Mouse (Mus musculus) neural tube, embryonic 15.5 days (tissue): ENCODE results near the gene Bpifb4. TPM values are rescaled to one million over a fixed set of nuclear protein-coding genes. Genes with fewer than 3 reads are reported as not detected.

ENCODE experiments used
- ATAC-seq: fragments of 200-750 bp; cut with Nextera tagmentation; 2 replicates; pipeline ENCODE4 v1.8.0; 2017; ENCODE audit warnings: mild to moderate bottlenecking, moderate TSS enrichment, moderate library complexity; ENCODE audit not compliant: low FRiP score
- H3K27ac ChIP-seq: fragments of 300-500 bp; sonication (generic); replicated peaks from 2 replicates; pipeline ENCODE4 v1.5.1; 2015; ENCODE audit warnings: mild to moderate bottlenecking, inconsistent platforms
- H3K27me3 ChIP-seq: fragments of 300-500 bp; sonication (generic); replicated peaks from 2 replicates; pipeline ENCODE4 v1.6.1; 2015; ENCODE audit warnings: inconsistent platforms
- H3K36me3 ChIP-seq: fragments of 300-500 bp; sonication (generic); 2 replicates; pipeline ENCODE4 v1.6.1; 2015; ENCODE audit warnings: inconsistent platforms
- H3K4me1 ChIP-seq: fragments of 300-500 bp; sonication (generic); 2 replicates; pipeline ENCODE4 v1.6.1; 2015; ENCODE audit warnings: inconsistent platforms
- H3K4me2 ChIP-seq: fragments of 300-500 bp; sonication (generic); 2 replicates; pipeline ENCODE4 v1.6.1; 2015; ENCODE audit warnings: inconsistent platforms, mild to moderate bottlenecking, moderate library complexity
- H3K4me3 ChIP-seq: fragments of 300-500 bp; sonication (generic); replicated peaks from 2 replicates; pipeline ENCODE4 v1.5.1; 2015; ENCODE audit warnings: mild to moderate bottlenecking, inconsistent platforms
- H3K9ac ChIP-seq: fragments of 300-500 bp; sonication (generic); replicated peaks from 2 replicates; pipeline ENCODE4 v1.6.1; 2015; ENCODE audit warnings: mild to moderate bottlenecking, inconsistent platforms
- H3K9me3 ChIP-seq: fragments of 300-500 bp; sonication (generic); replicated peaks from 2 replicates; pipeline ENCODE4 v1.6.1; 2016; ENCODE audit warnings: inconsistent platforms
- WGBS: fragments of 180-500 bp; shearing (Covaris S2); methylation state at CpG from one replicate; pipeline ENCODE4 v1.1.7; 2015; ENCODE audit warnings: mixed read lengths; 5-methylcytosine and 5-hydroxymethylcytosine counted together
- polyA plus RNA-seq: library from polyadenylated mRNA; unstranded; fragments of >200 nt; fragmentation: Nextera tagmentation; extraction: Ambion mirVana; gene quantifications from 2 replicates; pipeline ENCODE4 v1.2.1, GENCODE M21; 2015

The Bpifb4 gene
- polyA plus RNA-seq, 1 experiment from 2014 or later, result not detected

DNA sequence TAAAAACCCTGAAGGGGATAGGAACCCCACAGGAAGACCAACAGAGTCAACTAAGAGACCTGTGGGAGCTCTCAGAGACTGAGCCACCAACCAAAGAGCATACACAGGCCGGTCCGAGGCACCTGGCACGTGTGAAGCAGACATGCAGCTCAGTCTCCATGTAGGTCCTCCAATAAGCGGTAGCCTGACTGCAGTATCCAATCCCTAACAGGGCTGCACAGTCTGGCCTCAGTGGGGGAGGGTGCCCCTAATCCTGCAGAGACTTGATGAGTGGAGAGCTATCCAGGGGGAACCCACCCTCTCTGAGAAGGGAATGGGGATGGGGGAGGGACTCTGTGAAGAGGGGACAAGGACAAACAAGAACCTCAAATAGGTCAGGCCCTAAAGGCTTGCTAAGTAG lies 67.7 kb downstream of the Bpifb4 start:
- Histone ChIP-seq H3K4me3 (no peak overlapping the region), H3K9ac (no peak overlapping the region), H3K27me3 (no peaks in the 10 kb centered on the region), H3K4me1 (no peaks in the 10 kb centered on the region), H3K4me2 (no peak overlapping the region), H3K27ac (no peak overlapping the region), H3K9me3 (no peaks in the 10 kb centered on the region), H3K36me3 (no peaks in the 10 kb centered on the region)
- ATAC-seq, result no peak
- 94% methylated on average over 4 of the region's 4 CpGs for WGBS

DNA sequence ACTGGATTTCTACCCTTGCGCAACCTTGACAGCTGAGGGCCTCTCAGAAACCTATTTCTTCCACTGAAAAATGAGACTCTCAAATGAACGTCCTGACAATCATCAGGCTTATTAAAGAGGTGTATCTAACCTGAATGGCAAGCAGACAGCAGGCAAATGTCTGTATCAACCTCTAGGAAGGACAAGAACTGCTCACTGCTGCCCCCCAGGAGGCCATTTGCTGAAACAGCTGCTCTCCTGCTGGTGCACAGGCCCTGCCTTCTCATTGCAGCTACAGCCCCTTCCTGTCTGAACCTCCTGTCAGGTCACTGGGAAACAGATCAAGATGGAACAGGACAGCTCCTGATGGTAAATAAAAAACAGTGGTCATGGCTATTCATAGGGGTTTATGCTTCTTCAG lies 68.3 kb downstream of the Bpifb4 start:
- Histone ChIP-seq H3K9me3 (no peaks in the 10 kb centered on the region), H3K9ac (no peak overlapping the region), H3K27ac (no peak overlapping the region), H3K4me3 (no peak overlapping the region), H3K4me2 (no peak overlapping the region), H3K36me3 (no peaks in the 10 kb centered on the region), H3K27me3 (no peaks in the 10 kb centered on the region), H3K4me1 (no peaks in the 10 kb centered on the region)
- ATAC-seq, result no peak
- 84% methylated on average over 2 of the region's 2 CpGs for WGBS

DNA sequence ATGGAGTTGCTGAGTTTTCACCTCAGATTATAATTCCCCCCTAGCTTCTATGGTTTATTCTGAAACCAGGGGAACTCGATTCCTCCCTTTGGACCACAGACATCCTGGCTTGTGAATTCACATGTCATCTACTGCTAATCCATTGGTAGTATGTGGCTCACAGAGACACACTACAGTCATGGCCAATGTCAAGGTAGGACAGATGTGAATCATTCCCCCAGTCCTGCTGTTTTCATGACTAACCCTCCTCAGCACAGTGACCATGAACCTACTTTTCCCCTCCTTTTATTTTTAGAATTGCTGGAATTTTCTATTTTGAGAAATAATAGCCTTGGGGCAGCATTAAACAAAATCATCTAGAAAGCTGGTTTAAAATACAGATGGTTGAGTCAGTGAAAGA lies 69.4 kb downstream of the Bpifb4 start:
- Histone ChIP-seq H3K4me3 (no peak overlapping the region), H3K27me3 (no peaks in the 10 kb centered on the region), H3K36me3 (no peaks in the 10 kb centered on the region), H3K4me1 (no peaks in the 10 kb centered on the region), H3K27ac (no peak overlapping the region), H3K9ac (no peak overlapping the region), H3K4me2 (no peak overlapping the region), H3K9me3 (no peaks in the 10 kb centered on the region)
- ATAC-seq, result no peak
- WGBS, result 83% methylated on average over 1 of the region's 1 CpGs

DNA sequence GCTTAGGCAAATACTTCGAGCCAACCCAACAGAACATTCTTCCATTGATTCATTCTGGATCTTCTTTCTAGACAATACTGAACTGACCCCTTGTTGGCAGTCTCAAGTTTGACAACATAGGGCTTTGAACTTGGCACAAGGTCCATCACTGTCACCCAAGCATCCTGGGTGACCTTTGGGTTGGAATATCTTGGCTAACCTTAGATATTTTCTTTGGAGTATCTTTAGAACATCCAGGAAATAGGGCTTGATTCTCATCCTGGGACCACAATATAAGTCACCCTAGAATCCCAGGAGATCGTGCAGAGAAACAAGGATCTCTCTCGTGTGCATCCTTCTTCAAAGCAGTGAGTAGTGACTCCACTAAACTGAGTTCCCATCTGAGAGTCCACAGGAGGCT lies 70.0 kb downstream of the Bpifb4 start, which contains the start of gene Bpifa2:
TSS of gene Bpifa2 (plus strand) at position 301 of the 400 bp plus-strand sequence.
- no peak within 1 kb of the TSS for H3K9ac ChIP-seq
- H3K27ac ChIP-seq, result no peak within 1 kb of the TSS
- no peak within 1 kb of the TSS for H3K4me3 ChIP-seq
- ATAC-seq, result no peak
- no peaks in the 10 kb centered on the region for H3K4me1 ChIP-seq
- no peaks in the 10 kb centered on the region for H3K27me3 ChIP-seq
- H3K36me3 ChIP-seq, result no peaks in the 10 kb centered on the region
- no peak within 1 kb of the TSS for H3K4me2 ChIP-seq
- WGBS, result 89% methylated on average over 3 of the region's 3 CpGs
- H3K9me3 ChIP-seq, result no peaks in the 10 kb centered on the region

Other genes with a start within 250 kb of the Bpifb4 start
- 0.09 and 0.12 TPM in 2 replicates for gene Dnmt3c, start 241.6 kb upstream of the Bpifb4 start, polyA plus RNA-seq
- gene Mapre1, start 196.9 kb upstream of the Bpifb4 start, polyA plus RNA-seq, result 338 and 342 TPM in 2 replicates
- not detected in 2 replicates for gene Efcab8, start 158.3 kb upstream of the Bpifb4 start, polyA plus RNA-seq
- not detected in 2 replicates for gene Sun5, start 67.1 kb upstream of the Bpifb4 start, polyA plus RNA-seq
- gene Bpifb2, start 63.2 kb upstream of the Bpifb4 start, polyA plus RNA-seq, result not detected in 2 replicates
- gene Bpifb6, start 37.8 kb upstream of the Bpifb4 start, polyA plus RNA-seq, result 0.12 TPM in 1 of 2 replicates, not detected in the other
- not detected in 2 replicates for gene Bpifb3, start 20.0 kb upstream of the Bpifb4 start, polyA plus RNA-seq
- not detected in 2 replicates for gene Bpifa6, start 36.7 kb downstream of the Bpifb4 start, polyA plus RNA-seq
- not detected in 2 replicates for gene Bpifa2, start 70.1 kb downstream of the Bpifb4 start, polyA plus RNA-seq
- not detected in 2 replicates for gene Bpifa3, start 192.1 kb downstream of the Bpifb4 start, polyA plus RNA-seq
- 51.3 TPM in 1 of 2 replicates, not detected in the other for gene Bpifa1, start 204.7 kb downstream of the Bpifb4 start, polyA plus RNA-seq
- gene Bpifa5, start 224.4 kb downstream of the Bpifb4 start, polyA plus RNA-seq, result not detected in 2 replicates